Mouse (Mus musculus) limb, embryonic 14.5 days (tissue): Measurements from ENCODE around the gene Cox20. TPM values are rescaled to one million over a fixed set of nuclear protein-coding genes. Genes with fewer than 3 reads are reported as not detected.

Experiments used
- ATAC-seq: fragments of 200-750 bp; cut with Nextera tagmentation; 2 replicates; pipeline ENCODE4 v1.8.0; 2017; ENCODE audit warnings: low read depth, moderate number of reproducible peaks, moderate TSS enrichment; ENCODE audit not compliant: low FRiP score
- DNase-seq: peaks from one replicate; pipeline ENCODE4 v3.0.0-alpha.2; 2015; ENCODE audit warnings: low spot score
- H3K27ac ChIP-seq: fragments of 300-500 bp; sonication (generic); replicated peaks from 2 replicates; pipeline ENCODE4 v1.5.1; 2014; ENCODE audit warnings: low read depth, mild to moderate bottlenecking, low read length, moderate library complexity, mixed read lengths
- H3K27me3 ChIP-seq: fragments of 300-500 bp; sonication (generic); 2 replicates; pipeline ENCODE4 v1.6.1; 2014; ENCODE audit warnings: low read length, mixed read lengths; ENCODE audit not compliant: control insufficient read depth, insufficient read depth
- H3K36me3 ChIP-seq: fragments of 300-500 bp; sonication (generic); 2 replicates; pipeline ENCODE4 v1.6.1; 2014; ENCODE audit warnings: mild to moderate bottlenecking, low read length, moderate library complexity, mixed read lengths; ENCODE audit not compliant: control insufficient read depth, insufficient read depth
- H3K4me1 ChIP-seq: fragments of 300-500 bp; sonication (generic); 2 replicates; pipeline ENCODE4 v1.6.1; 2014; ENCODE audit warnings: antibody characterized with exemption, low read length, mixed read lengths; ENCODE audit not compliant: control insufficient read depth, insufficient read depth
- H3K4me2 ChIP-seq: fragments of 300-500 bp; sonication (generic); replicated peaks from 2 replicates; pipeline ENCODE4 v1.6.1; 2014; ENCODE audit warnings: low read depth, mild to moderate bottlenecking, low read length, moderate library complexity; ENCODE audit not compliant: severe bottlenecking
- H3K4me3 ChIP-seq: fragments of 300-500 bp; sonication (generic); replicated peaks from 2 replicates; pipeline ENCODE4 v1.5.1; 2014; ENCODE audit warnings: low read length
- H3K9ac ChIP-seq: fragments of 300-500 bp; sonication (generic); 2 replicates; pipeline ENCODE4 v1.6.1; 2014; ENCODE audit warnings: mild to moderate bottlenecking, low read depth, low read length, moderate library complexity; ENCODE audit not compliant: severe bottlenecking
- H3K9me3 ChIP-seq: fragments of 300-500 bp; sonication (generic); 2 replicates; pipeline ENCODE4 v1.6.1; 2016; ENCODE audit warnings: low read length; ENCODE audit not compliant: control insufficient read depth
- POLR2A ChIP-seq: fragments of 200-500 bp; IDR thresholded peaks from 2 replicates; pipeline ENCODE4 v1.8.0; 2012; ENCODE audit warnings: inconsistent platforms, mild to moderate bottlenecking, moderate library complexity, borderline replicate concordance; ENCODE audit not compliant: insufficient read depth, insufficient read length; ENCODE audit errors: extremely low read depth
- WGBS: fragments of 180-500 bp; shearing (Covaris S2); extraction: QIAGEN DNeasy Blood & Tissue Kit; methylation state at CpG from one replicate; pipeline ENCODE4 v1.1.7; 2014; 5-methylcytosine and 5-hydroxymethylcytosine counted together
- polyA plus RNA-seq, 2 experiments: library from polyadenylated mRNA; depleted of rRNA in 1 of 2; stranded (reverse) in 1 of 2; unstranded in 1 of 2; fragments of >200 nt; fragmentation: Nextera tagmentation in 1 of 2; extraction: Ambion mirVana in 1 of 2; gene quantifications; 2 replicates each; pipeline versions ENCODE4 v1.2.1 to v1.2.3; 2012 to 2014

Cox20 gene
- polyA plus RNA-seq, 2 experiments, result 72.8 to 116 TPM

GRCm38 (mm10) chr1:178318002-178318388, 935 bp upstream of the Cox20 start:
- ATAC-seq, result peak; percentile 58
- H3K27me3 ChIP-seq, result no peaks in the 10 kb centered on the region

GRCm38 (mm10) chr1:178319295-178320037, 536 bp downstream of the Cox20 start:
- peak; percentile 12; the same call in 1 of the 2 replicates for ATAC-seq
- H3K4me3 ChIP-seq, result peak overlapping the region; percentile 62

More at GRCm38 (mm10) chr1:178318002-178318388, 935 bp upstream of the Cox20 start:
- Histone ChIP-seq H3K27ac (peak overlapping the region; percentile 100), H3K4me1 (peaks cover 16% of the 10 kb centered on the region), H3K36me3 (peaks cover 23% of the 10 kb centered on the region), H3K4me2 (peak overlapping the region; percentile 64), H3K9ac (peak overlapping the region; percentile 88), H3K4me3 (peak overlapping the region; percentile 62), H3K9me3 (no peaks in the 10 kb centered on the region)
- no peak for TF ChIP-seq POLR2A
- under 1% methylated on average over 17 of the region's 17 CpGs for WGBS
- peak; percentile 87 for DNase-seq

GRCm38 (mm10) chr1:178320038-178320722, 1.2 kb downstream of the Cox20 start:
- H3K9ac ChIP-seq, result peak overlapping the region; percentile 88
- peak overlapping the region; percentile 62 for H3K4me3 ChIP-seq
- H3K36me3 ChIP-seq, result peaks cover 40% of the 10 kb centered on the region
- peak overlapping the region; percentile 64 for H3K4me2 ChIP-seq
- H3K9me3 ChIP-seq, result no peaks in the 10 kb centered on the region
- DNase-seq (no peak), ATAC-seq (no peak)
- TF ChIP-seq POLR2A, result no peak
- 23% methylated on average over 8 of the region's 8 CpGs for WGBS
- no peaks in the 10 kb centered on the region for H3K27me3 ChIP-seq
- H3K4me1 ChIP-seq, result peaks cover 16% of the 10 kb centered on the region
- H3K27ac ChIP-seq, result peak overlapping the region; percentile 100

More at GRCm38 (mm10) chr1:178319295-178320037, 536 bp downstream of the Cox20 start:
- DNase-seq, result peak; percentile 49
- Histone ChIP-seq H3K27ac (peak overlapping the region; percentile 100), H3K9me3 (no peaks in the 10 kb centered on the region), H3K9ac (peak overlapping the region; percentile 88), H3K4me1 (peaks cover 16% of the 10 kb centered on the region), H3K4me2 (peak overlapping the region; percentile 64), H3K36me3 (peaks cover 33% of the 10 kb centered on the region), H3K27me3 (no peaks in the 10 kb centered on the region)
- WGBS, result 0% methylated on average over 12 of the region's 12 CpGs
- TF ChIP-seq POLR2A, result no peak

- Histone ChIP-seq H3K4me3 (peak overlapping the region; percentile 62), H3K4me1 (peaks cover 16% of the 10 kb centered on the region), H3K36me3 (peaks cover 47% of the 10 kb centered on the region), H3K9ac (no peak overlapping the region), H3K4me2 (peak overlapping the region; percentile 64), H3K9me3 (no peaks in the 10 kb centered on the region), H3K27me3 (no peaks in the 10 kb centered on the region), H3K27ac (no peak overlapping the region)
- WGBS, result 38% methylated on average over 5 of the region's 5 CpGs
- ATAC-seq (no peak), DNase-seq (no peak)
- TF ChIP-seq POLR2A, result no peak
Measured at GRCm38 (mm10) chr1:178320723-178321590, 2.0 kb downstream of the Cox20 start.
